Mouse (Mus musculus) lung, postnatal 10 days (tissue): ENCODE measurements around the gene Rasip1.

Source experiments
- DNase-seq: peaks from one replicate; pipeline ENCODE4 v3.0.0; 2021

Rasip1 gene

DNA sequence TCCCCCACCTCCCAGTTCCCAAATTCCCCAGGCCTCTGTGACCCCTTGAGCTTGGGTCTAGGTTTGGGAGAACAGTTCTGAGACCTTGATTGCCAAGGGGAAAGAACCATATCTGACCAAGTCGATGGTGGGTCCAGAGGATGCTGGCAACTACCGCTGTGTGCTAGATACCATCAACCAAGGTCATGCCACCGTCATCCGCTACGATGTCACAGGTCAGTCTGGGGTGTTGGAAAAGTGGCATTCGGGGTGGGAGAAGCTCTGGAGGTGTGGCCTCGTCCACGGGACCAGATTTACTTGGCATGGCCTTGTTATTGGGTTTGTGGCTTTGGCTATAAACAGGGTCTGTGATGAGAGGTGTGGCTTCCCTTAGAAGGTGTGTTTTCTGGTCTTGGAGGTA, 1.8 kb upstream of the Rasip1 start:
- DNase-seq = no peak

GRCm38 (mm10) chr7:45626571-45627076, 664 bp upstream of the Rasip1 start:
- peak; percentile 63 for DNase-seq

DNA sequence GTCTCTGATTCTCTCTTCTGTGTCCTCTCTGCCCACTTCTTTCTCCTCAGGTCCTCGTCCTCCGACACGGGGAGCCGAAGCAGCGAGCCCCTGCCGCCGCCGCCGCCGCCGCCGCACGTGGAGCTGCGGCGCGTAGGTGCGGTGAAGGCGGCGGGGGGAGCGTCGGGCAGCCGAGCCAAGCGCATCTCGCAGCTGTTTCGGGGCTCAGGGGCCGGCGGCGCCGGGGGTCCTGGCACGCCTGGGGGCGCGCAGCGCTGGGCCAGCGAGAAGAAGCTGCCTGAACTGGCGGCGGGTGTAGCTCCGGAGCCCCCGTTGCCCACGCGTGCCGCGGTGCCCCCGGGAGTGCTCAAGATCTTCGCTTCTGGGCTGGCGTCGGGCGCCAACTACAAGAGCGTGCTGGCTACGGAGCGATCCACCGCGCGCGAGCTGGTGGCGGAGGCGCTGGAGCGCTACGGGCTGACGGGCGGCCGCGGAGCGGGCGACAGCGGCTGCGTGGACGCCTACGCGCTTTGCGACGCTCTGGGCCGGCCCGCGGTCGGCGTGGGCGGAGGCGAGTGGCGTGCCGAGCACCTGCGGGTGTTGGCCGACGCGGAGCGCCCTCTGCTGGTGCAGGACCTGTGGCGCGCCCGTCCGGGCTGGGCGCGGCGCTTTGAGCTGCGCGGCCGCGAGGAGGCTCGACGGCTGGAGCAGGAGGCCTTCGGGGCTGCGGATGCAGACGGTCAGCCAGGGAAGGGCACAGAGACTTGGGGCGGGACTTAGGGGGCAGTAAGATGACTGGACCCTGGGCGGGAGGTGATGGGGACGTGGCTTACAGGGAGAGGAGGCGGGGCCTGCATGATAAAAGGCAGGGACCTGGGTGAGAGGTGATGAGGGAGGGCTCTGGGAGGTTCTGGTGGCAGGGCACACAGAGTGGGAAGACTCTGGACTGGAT, 1.3 kb downstream of the Rasip1 start:
- DNase-seq = peak; percentile 93

GRCm38 (mm10) chr7:45630064-45630907, 3.0 kb downstream of the Rasip1 start:
- DNase-seq = peak; percentile 55

DNA sequence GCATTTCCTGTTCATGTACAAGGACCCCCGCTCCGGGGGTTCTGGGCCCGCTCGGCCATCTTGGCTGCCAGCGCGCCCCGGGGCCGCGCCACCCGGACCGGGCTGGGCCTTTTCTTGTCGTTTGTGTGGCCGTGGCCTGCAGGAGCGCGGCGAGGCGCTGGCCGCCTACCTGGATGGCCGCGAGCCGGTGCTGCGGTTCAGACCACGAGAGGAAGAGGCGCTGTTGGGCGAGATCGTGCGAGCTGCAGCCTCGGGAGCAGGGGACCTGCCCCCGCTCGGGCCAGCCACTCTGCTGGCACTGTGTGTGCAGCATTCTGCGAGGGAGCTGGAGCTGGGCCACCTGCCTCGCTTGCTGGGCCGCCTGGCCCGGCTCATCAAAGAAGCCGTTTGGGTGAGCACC, 5.2 kb downstream of the Rasip1 start:
- DNase-seq = peak; percentile 56

- peak; percentile 69 for DNase-seq
These were observed 7.8 kb downstream of the Rasip1 start for GRCm38 (mm10) chr7:45634946-45635681.

- peak; percentile 82 for DNase-seq
These were observed 8.7 kb downstream of the Rasip1 start for GRCm38 (mm10) chr7:45635711-45636688.

GRCm38 (mm10) chr7:45637710-45638109, 10.4 kb downstream of the Rasip1 start:
- DNase-seq = no peak

GRCm38 (mm10) chr7:45638623-45639401, 11.5 kb downstream of the Rasip1 start:
- DNase-seq = peak; percentile 96

DNA sequence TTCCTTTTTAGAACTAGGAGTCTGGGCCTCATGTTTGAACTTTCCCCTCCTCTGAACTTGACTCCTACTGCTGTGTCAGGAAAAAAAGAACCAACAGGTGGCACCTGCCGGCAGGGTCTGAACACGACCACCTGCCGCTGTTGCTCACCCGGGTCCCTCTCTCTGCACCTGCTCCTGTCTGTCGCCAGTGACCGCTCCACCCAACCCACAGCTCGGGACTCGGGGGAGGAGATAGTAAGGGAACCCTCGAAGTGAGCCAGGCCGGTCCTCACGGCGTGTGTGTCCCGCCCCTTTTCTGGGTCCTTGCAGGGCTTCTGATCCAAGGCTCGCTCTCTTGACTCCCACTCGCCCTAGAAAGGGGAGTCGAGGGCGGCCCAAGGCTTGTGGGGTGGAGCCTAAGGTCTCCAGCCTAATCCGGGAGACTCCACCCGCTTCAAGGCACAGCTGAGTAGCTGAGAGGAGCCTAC, 12.3 kb downstream of the Rasip1 start, which contains the start of gene Mamstr:
Gene Mamstr, plus strand, starts transcription at position 417 of the 467 bp plus-strand sequence.
- DNase-seq = no peak

DNA sequence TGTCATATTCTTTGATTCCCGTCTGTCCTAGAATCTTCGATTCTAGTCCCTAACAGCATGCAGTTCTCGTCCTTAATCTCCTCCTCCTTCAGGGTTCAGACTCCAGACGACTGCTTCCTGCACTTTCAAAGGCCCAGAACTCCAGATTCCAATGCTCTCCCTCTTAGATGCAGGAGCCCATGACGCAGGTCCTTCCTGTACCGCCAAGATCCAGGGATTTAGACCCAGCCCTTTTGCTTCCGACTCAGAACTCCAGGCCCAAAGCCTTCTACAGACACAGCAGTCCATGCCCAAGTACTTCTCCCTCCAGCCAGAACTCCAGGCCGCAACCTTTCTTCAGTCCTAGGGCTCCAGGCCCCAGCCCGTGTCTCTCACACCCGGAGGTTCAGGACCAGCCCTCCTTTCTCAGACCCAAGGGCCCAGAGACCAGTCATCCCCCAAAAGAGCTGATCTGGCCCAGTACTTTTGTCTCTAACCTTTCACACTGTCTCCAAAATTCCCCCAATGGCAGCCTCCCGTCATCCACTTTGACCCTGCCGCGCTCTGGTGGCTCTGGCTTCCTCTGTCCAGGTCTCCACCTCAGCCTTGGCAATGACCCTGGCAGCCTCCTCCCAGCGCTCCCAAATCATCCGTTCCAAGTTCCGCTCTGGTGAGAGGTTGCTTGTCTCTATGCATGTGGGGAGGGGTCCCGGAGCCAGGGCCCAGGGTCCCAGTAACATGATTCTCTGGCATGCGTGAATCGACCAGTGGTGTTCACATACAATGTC, 13.1 kb downstream of the Rasip1 start:
- DNase-seq = no peak

GRCm38 (mm10) chr7:45641391-45642040, 14.2 kb downstream of the Rasip1 start:
- peak; percentile 68 for DNase-seq

- no peak for DNase-seq
These were observed 14.8 kb downstream of the Rasip1 start for GRCm38 (mm10) chr7:45642083-45642482.

DNA sequence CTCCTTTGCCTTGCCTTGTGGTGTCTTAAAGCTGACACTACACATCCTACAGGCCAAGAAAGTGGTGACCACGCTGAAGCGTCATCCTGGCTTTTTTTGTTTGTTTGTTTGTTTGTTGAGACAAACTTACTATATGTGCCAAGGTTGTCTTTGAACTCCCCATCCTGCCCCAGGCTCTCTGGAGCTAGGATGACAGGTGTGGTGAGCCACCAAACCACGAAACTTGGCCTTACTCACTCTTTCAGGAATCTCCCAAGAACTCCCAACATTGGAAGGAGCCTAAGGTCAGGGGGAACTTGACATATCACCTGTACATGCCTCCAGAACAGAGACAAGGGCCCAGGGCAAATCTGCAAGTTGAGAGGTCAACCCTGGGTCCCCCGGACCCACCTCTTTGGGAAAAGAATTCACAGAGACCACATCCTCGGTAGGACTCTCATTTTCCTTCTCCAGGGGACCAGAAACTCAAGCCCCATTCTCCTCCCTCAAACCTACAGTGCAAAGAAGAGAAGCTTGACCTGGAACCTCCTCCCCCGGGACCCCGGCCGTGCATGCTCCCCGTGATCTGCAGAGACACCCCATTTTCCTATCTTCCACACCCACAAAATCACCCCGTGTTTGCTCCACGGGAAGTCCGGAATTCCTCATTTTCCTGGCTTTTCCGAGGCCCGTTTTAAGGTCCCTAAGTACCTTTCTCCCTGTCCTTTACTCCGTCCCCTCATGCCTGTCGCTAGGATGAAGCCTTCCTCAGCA, 15.4 kb downstream of the Rasip1 start:
- DNase-seq = no peak

- peak; percentile 97 for DNase-seq
These were observed 16.3 kb downstream of the Rasip1 start for GRCm38 (mm10) chr7:45643441-45644178.

DNA sequence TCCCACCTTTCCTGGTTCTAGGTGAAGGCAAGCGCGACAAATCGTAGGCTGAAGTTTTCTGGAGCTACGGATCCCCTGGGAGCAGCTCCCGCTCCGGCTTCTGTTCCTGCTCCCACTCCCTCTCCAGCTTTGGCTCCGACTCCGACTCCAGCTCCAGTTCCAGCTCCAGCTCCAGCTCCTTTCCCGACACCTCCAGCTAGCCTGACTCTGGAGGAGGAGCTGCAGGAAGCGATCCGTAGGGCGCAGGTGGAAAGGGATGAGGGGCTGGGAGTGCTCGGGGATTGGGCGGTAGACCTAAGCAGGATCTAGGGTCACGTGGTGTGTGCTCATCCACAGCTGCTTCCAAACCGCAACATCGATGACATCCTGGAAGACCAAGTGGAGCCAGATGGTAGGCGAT, 16.9 kb downstream of the Rasip1 start:
- peak; percentile 72 for DNase-seq

DNA sequence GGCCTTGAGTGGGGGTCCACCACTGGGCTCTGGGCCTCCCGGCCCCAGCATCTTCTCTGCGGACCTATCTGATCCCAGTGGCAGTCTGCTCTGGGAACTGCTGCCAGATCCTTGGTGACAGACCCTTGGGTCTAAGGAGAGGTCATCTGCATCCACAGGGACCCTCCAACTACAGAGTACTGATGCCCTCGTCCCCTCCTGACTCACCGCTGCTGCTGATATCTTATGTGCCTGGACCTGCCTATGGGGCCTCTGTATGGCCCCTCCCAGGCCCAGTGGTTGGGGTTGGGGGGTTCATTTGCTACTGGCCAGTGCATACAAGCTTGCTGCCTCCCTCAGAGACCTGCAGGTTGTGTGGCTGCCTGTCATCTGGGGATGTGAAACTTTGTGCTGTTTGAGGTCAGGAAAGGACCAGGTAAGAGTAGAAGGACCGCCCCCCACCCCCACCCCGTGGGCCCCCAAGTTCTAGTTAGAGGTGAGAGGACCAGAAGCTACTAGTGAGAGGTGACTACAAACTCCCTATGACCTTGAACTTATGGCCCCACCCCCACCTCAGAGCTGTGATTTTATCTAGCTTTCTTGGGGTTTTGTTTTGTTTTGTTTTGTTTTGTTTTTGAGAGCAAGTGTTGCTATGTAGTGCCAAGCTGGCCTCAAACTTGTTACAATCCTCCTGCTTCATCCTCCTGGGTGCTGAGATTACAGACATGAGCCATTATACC, 17.7 kb downstream of the Rasip1 start:
- no peak for DNase-seq
